Mouse (Mus musculus) ZHBTc4 (cell line): Measurements from ENCODE around the gene Xylt2.
A peak's percentile ranks its signal among the peaks of the same experiment; 100 is the strongest.
"Not testable (repeated sequence)": the region's sequence is repeated elsewhere in the genome, so short reads cannot be mapped to it uniquely, and the experiment has no call there.

Experiments
- DNase-seq: peaks from one replicate; pipeline ENCODE4 v3.0.0-alpha.2; 2011; ENCODE audit warnings: low read depth, low spot score

Gene Xylt2

DNA sequence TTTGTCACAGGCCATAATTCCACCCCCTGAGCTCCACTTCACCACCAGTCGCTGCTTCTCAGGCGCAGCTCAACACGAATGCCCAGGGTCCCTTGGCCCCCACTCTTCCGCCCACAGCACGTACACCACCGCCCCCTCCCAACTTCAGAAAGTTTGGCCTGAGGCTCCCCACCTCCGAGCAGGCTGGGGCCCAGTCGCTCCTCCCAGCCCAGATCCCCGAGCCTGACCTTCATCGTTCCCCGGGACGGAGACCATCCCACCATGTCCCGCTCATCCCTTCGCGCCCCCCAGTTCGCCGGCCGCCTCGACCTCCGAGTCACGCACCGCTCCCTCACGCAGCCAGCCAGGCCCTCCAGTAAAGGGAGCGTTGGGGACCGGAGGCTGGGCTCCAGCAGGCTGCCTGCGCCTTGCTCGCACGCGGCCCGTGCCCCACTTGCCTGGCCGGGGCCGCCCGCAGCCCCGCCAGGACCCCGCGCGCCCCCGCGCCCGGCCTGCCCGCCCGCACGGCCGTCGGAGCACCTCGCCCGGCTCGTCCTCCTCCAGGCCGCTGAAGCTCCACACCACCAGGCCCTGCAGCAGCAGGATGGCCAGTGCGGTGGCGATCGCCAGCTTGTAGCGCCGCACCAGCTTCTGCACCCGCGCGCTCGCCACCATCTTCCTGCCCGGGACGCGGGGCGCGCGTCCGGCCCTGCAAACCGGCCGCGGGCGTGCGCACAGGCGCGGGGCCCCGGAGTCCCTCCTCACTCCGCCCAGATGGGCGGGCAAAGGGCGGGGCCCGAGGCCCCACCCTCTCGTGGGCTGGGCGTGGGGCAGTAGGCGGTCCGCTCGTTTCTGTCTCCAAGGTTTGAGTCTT, at the start of gene Xylt2:
Xylt2 (minus strand) TSS at position 762 of the 853 bp plus-strand sequence.
- DNase-seq: peak; percentile 95

DNA sequence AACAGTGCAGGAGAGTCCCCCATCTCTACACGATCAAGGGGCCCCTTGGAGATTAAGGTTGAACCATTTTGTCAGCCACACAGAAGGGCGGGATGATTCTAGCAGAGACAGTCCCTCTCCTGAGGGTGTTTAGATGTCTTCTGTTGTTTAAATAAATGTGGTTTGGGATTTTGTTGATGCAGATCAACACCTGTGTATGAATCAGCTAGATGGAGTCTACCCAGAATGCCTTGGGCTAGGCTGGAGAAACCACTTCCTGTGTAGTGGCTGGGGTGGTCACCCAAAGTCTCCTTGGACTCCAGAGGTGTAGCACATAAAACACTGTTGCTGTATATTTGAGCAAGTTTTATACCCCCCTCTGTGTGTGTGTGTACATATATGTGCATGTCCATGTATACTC, 41.9 kb upstream of the Xylt2 start:
- no peak for DNase-seq

DNA sequence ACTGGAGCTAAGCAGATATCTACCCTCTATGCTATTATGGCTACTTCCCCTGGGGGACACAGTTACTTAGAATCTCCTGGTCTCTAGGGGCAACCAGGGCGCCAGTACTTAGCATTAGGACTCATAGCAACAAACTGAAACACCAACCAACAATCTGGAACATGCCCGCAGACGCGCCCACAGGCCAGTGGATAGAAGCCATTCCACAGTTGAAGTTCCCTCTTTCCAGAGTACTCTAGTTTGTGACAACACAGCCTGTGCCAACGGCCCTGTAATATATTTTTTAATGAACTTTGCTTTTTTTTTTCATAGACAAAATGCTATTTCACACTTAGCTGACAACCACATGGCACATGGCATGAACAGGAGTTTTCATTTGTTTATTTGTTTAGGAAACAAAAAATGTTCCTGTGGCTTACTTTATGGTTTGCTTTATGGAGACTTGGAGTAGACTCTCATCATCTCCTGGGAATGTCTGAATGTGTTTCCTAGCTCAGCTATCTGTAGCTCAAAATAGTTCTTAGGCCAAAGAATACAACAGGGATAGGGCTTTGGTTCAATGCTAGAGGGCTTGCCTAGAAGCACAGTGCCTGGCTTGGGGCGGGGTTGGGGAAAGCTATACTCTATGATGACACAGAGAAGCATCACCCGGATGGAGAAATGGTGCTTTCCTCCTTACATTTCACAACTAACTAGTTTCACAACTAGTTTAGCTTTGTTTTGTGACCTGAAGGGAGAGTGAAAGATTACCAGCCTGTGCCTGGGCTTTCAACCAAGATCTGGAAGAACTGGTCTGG, 41.0 kb upstream of the Xylt2 start:
- DNase-seq: no peak

DNA sequence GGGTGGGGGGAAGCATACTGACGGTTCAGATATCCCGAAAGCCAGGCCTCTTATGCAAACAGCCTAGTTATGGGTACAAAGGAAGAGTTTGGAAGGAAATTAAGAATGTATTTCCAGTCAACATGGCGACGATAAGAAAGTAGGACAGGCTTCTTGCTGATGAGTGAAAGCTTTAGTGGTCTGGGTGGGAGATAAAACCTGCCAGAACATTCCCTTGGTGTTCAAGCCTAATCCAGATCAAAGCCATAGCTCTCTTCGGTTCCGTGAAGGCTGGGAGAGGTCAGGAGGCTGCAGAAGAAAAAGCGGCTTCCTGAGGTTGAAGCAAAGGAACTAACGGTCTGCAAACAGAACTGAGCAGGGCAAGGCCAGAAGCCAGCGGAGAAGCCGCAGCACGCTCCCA, 39.9 kb upstream of the Xylt2 start:
- DNase-seq: peak; percentile 26

DNA sequence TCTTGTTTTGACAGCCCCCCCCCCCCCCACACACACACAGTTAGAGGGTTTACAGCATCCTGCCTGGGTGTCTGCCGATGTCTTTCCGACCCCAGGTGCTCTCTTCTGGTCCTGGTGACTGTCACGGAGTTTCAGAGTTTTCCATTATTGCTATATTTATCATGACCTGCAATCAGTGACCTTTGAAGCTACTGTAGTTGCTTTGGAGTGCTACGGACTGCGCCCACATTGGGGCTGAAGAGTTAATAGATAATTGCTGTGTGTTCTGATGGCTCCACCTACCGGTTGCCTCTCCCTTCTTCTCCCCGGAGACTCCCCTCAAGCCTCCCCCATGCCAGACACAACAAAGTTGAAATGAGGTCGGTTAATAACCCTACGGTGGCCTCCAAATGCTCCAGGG, 39.4 kb upstream of the Xylt2 start:
- DNase-seq: peak; percentile 47

DNA sequence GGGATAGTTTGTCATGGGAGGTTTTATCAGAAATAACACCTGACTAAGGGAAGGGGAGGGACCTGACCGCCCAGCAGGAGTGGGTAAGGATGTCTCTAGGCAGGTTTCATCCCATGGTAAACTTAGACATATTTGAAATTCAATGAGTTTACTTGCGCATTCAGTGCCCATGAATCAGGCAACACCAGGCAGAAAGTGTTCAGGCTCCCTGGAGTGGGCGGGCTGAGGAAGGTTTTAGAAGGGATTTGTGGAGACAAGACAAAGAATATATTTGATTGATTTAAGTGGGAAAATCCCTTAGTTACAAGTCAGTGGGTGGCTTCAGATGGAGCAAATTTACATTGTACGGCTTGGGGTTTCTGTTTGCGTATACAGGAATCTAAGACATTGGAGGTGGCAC, 38.3 kb upstream of the Xylt2 start:
- no peak for DNase-seq

DNA sequence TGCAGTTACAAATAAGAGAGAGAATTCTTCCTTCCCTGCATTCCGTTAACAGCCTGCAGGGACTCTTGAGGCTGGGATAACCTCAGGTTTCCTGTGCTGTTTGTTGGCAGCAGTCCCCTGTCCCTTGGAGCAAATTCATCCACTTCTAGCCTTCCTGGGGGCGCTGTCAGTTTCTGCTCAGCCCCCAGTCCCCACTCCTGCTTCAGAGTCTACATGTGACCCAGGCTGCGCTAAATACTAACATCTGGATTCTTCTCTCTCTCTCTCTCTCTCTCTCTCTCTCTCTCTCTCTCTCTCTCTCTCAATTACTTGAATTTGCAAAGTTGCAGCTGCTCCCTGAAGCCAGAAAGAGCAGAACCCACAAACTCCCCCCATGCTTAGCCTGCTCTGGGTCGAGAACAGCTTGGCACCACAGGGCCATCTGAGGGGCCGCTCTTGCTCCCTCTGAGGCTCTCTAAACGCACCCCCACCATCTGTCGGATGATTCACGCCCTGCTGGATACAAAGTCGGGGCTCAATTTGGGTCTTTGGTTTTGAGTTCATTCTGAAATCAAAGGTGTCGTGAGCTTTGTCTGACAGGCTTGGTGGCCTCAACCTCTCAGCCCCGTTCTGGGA, 36.0 kb upstream of the Xylt2 start:
- no peak for DNase-seq

DNA sequence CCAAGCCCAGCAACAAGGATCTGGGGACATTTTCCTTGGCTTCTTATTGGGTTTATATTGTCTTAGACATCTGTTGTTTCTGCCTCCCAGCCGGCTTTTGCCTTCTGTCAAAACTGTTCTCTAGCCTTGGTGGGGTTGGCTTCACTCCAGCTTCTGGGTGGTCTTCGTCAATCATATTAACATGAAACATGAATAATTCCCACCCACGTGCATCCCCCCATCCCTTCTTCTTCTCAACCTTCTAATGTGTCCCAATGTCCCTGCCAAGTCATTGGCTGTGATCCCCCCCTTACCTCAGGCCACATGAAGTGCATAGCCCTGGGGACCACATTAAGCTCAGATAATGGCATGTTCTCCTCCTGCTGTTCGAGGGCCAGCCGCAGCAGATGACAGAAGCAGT, 27.2 kb upstream of the Xylt2 start, which contains the start of gene Gm11541:
Gm11541 (minus strand) TSS at position 28 of the 400 bp plus-strand sequence.
- no peak for DNase-seq

DNA sequence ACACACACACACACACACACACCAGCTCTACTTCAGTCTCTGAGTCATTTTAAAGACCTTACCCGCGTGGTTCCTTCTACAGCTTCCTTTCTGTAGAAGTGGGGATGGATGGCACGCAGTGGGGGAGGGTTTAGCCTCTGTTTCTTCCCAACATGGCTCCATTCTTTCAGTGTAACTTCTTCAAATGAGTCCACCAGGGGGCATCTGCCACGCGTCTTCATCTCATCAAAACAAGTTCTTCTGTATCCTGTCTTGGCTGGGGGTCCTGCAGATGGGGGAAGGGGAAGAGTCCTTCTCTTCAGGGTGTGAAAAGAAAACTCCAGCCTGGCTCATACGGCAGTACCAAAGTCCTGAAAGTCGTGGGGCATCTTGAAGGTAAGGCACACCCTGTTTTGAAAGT, 26.7 kb upstream of the Xylt2 start:
- peak; percentile 44 for DNase-seq

DNA sequence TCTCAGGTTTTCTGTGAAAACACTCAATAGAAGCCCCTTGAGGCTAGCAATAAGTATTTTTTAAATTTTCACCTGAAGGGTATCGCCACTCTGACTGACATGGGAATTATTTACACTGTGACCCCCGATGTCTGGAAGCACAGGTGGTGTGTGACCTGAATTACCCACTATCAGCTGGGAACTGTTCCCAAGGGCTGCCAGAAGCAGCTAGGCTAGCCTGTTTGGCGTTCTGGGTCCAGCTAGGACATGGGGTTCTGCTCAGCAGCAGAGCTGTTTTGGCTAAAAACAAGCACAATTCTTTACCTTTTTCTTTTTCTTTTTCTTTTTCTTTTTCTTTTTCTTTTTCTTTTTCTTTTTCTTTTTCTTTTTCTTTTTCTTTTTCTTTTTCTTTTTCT, 24.9 kb upstream of the Xylt2 start:
- no peak for DNase-seq

DNA sequence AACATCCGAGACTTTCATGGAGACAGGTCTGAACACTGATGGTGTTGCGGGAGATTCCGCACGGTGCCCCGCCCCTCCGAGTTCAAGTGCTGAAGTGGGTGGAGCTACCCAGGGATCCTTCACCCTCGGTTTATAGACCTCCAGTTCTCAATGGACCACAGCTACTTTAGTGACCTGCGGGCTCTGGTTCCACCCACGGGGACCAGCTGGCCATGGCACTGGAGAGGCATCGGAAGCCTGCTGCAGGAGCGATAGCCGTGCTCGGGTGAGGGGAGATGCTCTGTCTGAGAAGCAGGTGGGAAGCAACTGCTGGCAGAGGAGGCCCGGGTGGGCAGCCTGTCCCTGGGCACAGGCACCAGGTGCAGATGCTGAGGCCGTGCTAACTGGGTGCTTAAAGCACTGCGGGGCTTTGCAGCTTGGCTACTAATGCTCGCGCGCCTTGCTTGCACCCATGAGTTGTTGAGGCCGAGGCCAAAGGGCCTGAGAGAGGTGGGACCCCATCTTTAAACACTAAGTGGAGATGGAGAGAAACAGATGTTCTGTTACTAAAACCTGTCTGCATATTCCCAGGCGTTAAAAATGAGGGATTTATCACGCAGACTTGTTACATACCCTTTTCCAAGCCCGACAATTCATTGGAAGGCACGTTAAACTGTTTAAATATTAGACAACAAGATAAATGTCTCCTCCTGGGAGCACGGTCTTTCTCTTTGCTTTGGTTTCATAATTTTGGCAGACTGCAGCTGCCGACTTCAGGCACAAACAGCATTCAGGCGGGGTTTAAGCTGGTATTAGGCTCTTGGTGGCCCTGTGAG, 24.3 kb upstream of the Xylt2 start:
- peak; percentile 78 for DNase-seq

DNA sequence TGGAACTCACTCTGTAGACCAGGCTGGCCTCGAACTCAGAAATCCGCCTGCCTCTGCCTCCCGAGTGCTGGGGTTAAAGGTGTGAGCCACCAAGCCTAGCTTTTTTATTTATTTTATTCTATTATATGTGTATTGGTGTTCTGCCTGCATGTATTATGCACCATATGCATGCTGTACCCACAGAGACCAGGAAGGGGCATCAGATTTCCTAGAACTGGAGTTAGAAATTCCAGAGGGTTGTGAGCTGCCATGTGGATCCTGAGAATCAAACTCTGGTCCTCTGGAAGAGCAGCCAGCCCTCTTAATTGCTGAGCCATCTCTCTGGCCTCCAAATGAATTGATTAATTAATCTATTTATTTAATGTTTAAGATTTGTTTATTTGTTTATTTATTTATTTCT, 22.1 kb upstream of the Xylt2 start:
- peak; percentile 88 for DNase-seq

DNA sequence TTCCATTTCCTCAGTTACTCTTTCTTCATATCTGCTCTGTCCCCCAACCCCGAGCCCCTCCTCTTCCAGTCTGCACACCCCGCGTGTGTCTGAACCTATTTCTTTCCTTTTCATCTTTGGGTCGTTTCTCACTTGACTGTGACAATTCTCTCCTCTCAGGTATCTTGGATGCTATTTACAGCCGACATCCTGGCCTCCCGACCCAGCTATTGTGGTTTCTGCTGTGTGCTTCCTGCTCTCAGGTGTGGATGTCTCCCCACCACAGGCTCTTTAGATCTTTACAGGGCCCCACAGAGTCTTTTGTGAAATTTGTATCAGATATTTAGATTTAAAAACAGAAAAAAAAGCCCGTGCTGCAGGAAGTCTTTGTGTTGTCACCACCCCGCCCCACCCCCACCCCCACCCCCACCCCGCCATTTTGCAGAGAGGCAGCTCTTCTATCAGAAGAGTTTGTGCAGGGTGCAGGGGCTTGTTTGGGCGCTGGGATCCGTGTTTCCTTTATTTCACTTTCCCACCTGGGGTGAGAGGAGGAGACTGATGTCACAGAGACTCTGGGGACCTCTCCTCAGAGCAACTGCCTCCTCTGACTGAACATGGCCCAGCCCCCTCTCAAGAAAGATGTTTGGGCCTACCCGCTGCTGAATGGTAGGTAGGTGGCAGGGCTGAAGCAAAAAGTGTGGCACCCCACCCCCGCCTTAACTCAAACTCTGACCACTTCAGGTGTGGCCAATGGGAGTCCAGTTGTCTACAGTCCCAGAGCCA, 20.6 kb upstream of the Xylt2 start:
- peak; percentile 42 for DNase-seq

DNA sequence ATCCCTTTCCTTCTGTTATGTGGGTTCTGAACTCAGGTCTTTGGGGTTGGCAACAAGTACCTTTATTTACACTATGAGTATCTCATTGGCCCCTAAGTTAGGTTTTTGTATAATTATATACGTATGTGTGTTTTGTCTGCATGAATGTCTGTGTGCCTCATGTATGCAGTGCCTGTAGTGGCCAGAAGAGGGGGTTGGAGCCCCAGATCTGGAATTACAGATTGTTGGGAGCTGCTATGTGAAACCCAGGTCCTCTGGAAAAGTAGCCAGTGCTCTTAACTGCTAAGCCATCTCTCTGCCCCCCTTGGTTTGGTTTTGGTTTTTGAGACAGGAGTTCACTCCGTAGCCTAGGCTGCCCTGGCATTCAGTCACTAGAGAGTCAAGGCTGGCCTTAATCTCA, 19.8 kb upstream of the Xylt2 start:
- peak; percentile 80 for DNase-seq

DNA sequence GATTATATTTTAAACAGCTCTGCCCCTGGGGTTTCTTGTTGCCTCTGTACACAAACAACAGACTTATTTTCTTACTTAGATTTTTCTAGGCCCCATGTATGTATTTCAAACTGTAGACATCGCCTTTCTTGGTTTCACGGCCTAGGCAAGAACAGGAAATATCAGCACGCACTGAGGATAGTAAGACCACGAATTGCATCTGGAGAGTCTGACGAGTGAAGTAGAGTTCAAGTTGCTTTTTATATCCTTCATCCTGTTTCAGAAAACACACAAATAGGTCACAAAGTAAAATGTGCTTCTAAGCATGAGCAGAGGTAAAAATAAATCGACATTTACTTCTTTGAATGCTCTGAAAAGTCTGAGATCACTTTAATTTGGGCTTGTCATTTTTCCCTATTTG, 18.2 kb upstream of the Xylt2 start:
- no peak for DNase-seq

DNA sequence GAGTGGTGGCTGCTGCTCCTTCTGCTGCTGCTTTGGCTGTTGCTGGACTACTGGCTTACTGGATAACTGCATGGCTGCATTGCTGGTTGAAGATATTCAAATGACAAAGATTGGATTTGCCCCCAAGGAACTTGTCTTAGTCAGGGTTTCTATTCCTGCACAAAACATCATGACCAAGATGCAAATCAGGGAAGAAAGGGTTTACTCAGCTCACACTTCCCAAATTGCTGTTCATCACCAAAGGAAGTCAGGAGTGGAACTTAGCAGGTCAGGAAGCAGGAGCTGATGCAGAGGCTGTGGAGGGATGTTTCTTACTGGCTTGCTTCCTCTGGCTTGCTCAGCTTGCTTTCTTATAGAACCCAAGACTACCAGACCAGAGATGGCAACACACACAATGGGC, 15.2 kb upstream of the Xylt2 start:
- DNase-seq: not testable (repeated sequence)

DNA sequence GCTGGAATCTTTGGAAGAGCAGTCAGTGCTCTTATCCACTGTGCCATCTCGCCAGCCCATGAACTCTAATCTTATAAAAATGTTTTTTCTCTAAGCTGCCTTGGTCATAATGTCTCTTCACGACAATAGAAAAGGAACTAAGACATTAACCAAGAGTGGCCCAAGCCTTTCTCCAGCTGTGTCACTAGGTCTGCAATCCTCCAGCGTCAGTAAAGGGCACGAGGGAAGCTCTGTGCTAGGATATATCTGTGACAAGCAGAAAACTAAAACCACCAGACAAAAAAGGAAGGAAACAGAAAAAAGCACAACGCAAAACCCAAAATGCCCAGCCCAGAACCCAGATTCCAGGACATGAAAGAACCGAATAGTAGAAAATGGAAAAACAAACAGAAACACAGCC, 9.9 kb upstream of the Xylt2 start:
- no peak for DNase-seq

DNA sequence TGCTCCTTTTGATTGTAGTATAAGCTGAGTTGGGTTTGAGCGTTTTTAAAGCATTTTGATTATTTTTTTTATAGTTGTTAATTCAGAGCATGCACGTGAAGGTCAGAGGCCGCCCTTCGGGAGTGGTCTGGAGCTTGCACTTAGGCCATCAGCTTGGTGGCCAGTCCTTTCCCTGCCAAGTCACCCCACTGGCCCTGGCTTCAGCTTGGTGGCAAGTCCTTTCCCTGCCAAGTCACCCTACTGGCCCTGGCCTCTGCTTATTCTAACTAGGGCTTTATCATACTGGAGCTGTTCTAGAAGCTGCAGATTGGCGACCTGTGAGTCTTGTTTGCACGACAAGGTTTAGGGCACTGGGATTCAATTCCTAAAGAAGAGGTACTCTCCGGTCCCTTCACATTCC, 5.1 kb upstream of the Xylt2 start:
- no peak for DNase-seq

DNA sequence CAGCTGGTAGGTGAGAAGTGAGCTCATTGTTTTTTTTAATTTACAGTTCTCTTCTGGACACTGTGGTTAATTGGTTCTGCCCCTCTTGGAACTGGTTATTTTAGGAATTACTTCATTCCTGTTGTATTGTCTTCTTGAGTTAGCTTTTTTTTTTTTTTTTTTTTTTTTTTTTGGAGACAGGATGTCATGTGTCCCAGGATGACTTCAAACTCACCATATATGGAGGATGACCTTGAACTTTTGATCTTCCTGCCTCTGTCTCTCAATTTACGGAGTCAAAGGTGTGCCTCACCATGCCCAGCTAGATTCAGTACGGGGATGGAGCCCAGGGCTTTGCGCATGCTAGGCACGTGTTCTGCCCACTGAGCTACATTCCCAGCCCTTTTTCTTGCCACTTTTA, 4.3 kb upstream of the Xylt2 start:
- no peak for DNase-seq

DNA sequence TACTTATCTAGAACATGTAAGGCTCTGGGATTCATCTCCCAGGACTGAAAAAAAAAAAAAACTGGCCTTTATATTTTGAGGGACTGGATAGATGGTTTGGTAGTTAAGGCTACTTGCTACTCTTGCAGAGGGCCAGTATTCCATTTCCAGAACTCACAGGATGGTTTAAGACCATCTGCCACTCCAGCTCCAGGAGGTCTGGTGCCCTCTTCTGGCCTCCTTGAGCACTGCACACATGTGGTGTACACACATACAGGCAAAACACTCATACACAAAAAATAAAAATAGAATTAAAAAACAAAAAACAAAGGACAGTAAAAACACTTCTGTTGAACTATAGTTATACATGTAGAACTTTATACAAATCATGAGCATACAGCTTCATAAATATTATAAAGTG, 3.3 kb upstream of the Xylt2 start:
- DNase-seq: peak; percentile 85

DNA sequence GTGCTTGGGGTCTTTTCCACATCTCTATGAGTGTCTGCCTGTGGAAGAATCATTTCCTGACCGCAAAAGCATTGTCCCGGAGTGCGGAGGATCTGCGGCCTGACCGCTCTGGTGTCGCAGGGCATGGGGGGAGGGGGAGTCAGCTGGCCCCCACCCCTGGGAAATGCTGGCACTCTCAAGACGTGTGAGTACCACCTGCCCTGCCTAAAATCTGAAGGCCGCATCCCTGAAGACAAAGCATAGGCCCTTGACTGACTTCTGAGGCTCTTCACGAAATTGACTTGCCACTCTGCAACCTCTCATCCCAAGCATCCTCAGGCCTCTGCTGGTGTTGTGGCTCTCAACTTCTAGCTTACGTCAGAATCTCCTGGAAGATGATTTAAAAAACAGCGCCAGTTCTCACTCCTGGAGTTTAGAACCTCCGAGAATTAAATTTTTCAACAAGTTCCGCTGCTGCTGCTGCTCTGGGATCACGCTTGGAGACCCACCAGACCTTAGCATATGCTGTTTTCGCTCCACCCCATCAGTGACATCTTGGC, 361 bp upstream of the Xylt2 start:
- DNase-seq: no peak
